Mouse (Mus musculus): ENCODE measurements around the gene Sfta2.

The Sfta2 gene

DNA sequence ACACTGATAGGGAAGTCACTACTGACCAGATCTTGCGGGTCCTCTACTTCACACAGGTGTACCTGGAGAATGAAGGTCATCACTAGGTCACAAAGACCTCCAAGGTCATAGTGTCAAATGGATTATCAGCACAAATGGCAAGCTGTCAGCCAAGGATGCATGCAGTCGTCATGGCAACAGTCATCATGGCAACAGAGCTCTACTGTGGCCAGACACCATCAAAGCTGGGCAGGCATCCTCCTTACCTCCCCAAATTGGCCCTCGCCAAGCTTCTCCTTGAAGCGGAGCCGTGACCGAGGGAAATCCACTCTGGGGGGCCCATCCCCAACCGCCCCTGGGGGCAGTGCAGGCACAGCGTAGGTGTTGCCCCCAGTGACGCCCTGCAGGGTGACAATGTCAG, 83.7 kb downstream of the Sfta2 start:
- no peak for DNase-seq

DNA sequence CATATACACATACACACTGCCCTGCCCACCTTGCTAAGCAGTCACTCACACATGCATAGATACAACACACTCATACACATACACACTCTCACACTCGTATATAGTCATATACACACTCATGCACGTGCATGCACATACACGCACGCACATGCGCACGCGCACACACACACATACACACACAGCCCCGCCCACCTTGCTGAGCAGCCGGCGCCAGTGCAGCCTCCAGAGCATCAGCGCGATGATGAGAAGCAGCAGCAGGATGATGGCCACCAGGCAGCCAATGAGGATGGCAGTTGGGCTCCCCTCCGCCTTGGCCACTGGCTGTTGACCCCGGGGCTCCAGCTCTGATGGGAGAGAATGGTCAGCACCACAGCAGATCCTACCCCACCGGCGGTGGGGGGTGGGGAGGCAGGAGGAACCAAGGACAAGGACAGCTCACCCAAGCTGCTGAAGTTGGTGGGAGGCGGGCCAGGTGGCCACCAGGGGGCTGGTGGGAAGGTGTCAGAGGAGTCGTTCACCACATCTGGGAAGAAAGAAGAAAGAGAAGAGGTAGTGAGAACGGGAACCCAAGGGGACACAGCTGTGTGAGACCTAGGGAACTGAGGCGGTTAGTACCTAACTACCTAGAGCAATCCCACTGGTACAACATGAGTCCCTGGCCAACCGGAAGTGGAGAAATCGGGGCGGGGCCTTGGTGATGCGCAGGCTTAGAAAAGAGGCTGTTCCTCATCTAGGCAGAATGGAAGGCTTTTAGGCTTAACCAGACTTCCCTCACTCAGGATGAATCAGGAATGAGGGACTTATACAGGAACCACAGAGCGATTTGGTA, 87.2 kb downstream of the Sfta2 start:
- no peak for DNase-seq

DNA sequence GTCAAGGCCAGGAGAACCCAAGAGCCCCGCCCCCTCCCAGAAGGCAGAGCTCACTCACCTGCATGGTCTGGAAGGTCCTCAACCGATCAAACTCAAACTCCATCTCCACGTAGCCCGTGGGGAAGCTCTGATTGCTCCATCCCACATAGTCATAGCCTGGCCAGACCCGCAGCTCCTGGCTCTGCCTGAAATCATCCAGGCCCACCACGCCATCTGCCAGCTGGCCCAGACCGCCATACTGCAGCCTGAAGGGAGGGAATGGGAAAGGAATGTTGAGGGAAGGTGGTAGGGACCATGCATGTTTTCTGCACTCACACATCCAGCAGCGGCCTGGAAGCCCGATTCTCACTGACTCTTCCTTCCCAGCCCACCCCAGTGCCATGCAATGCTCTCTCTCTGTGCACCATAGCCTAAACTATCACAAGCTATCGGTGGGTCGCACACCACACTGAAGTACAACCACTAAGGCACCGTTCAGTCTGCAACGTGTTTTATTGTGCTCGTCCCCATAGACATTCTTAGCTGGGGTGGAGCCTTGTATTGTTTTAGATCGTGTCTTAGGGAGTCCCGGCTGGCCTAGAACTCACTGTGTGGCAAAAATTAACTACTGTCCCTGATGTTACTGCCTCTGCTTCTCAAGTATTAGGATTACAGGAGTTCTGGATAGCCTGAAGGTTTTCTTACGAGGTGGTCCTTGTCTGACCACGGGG, 88.7 kb downstream of the Sfta2 start:
- DNase-seq, result no peak

DNA sequence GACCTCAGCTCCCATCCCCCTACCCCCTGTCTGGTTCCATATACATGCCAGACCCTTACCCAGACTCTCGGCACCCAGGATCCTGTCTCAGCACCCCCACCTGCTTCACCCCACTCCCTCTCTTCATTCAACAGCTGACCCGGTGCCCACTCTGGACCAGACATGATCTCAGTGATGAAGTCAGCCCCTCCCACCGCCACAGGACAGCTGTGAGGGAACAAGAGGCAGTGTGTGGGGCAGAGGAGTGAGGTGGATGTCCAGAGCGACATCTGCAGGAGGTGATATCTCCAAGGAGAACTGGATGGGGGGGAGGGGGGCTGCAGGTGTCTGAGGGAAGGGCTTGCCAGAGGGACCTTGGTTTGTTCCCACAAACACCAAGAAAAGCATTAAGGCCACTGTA, 90.5 kb downstream of the Sfta2 start:
- no peak for DNase-seq

DNA sequence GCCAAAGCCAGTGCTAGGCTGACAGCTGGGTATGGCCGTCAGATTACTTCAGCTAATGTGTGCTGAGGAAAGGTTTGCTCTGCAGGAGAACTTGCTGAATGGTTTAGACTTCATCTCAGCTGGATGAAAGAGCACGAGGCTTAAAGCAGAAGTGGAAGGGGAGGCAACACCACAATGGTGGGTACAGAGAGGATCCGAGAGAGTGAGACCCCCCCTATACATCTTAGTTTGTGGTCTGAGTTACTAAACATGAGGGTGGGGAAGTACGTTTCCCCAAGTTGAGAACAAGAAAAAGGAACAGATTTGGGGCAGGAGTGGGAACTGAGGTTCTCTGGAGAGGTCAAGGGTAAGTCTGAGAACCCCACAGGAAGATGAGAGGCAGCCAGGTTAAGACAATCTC, 91.0 kb downstream of the Sfta2 start:
- DNase-seq, result no peak

DNA sequence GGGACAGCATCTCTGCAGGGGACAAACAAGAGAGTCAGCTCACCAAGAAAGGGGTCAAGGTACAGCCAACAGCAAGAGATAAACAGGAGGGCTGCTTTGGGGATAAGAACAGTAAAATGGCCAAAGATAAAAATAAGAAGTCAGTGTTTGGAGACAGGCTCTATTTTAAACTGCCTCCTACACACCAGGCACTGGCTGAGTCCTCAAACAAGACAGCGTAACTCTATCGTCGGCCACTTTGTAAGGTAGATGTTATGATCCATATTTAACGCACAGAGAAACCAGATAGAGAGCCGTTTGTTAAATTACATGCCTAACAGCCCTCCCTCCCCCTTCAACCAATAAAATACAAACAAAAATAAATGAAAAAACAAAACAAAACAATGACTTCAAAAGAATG, 92.6 kb downstream of the Sfta2 start:
- no peak for DNase-seq

DNA sequence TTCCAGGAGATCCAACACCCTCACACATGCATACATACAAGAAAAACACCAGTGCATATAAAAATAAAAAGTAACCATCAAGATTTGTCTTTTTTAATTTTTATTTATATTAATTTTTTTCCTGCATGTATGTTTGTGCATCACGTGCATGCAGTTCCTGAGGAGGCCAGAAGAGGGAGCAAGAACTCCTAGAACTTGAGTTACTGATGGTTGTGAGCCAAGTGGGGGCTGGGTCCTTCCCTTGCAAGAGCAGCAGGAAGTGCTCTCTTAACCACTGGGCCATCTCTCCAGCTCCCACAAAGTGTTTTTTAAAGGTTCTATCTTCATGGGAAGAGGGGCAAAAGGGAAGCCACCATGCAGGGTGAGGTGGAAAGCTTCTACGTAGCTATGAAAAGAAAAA, 93.9 kb downstream of the Sfta2 start:
- DNase-seq, result peak; percentile 71

DNA sequence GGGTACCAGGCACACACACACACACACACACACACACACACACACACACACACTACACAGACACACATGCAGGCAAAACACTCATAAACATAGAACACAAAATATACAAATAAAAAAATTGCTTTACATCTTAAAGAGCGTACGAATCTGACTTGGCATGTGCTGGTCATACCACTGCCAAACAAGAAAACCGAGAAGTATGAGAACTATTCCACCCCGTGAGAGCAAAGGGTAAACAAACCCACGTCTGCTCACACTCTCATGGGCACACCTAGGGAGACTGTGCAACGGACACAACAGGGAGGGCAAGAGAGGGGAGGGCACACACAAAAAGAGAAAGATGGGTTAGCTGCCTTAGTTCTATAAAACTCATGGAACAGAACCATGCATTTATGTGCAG, 95.3 kb downstream of the Sfta2 start:
- DNase-seq, result no peak

DNA sequence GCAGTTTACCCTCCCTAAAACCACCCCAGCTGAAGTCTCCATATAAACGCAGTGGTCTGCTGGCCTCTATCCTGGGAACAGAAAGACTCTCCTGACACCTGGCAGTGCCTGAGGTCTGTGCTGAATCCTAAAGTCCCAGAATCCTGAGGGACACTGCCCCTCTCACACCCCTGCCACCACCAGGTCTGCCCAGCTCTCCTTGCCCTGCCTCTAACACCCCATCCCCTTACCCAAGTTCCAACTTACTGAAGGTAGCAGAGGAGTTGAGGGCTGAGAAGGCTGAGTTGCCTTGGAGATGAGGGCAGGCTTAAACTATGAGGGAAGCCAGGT, 96.0 kb downstream of the Sfta2 start:
- DNase-seq, result no peak

DNA sequence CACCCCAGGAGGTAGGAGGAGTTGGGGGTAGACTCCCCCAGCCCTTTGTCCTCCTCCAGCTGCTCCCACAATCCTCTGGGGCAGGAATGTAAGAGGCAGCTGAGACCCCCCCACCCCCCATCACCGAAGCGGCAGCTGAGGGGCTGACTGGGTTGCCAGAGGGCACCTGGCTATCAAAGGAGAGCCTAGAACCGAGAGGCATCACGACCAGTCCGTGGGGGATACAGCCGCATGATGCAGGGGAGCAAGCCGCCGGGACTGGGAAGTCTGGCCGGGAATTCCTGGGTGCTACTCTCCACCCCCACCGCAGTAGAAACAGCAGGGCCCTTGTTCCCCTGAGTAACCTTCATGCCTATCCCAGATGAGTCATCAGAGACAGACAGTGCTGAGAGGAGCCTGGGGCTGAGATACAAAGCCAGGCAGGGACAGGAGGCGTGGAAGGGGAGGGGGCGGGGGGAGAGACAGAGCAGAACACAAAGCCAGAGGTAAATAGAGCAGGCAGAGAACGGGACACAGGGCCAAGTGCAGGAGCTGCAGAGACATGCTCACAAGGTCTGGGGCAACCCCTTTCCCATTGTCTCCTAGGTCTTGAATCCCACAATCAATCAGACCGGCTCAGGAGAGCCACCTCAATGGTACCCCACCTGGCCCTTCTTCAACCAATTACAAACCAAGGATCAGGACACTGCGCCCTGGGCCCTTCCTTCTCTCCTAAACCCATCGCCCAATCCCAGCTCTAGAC, 96.6 kb downstream of the Sfta2 start:
- DNase-seq, result peak; percentile 24

DNA sequence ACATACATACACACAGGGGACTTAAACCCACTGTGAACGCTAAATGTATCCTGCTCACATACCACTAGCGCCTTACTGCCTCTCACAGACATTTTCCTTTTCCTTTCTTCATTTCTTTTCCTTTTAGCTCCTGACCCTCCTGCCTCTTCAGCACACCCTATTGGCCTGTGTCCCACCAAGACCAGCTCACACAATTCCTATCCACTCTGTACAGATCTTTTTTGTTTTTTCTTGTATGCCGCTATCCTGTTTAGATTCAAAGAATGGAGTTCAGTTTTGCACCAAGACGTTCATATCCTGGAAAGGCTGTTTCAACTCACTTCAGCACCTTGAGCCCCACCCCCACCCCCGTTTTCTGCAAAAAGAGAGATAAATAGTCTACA, 97.1 kb downstream of the Sfta2 start:
- DNase-seq, result no peak

DNA sequence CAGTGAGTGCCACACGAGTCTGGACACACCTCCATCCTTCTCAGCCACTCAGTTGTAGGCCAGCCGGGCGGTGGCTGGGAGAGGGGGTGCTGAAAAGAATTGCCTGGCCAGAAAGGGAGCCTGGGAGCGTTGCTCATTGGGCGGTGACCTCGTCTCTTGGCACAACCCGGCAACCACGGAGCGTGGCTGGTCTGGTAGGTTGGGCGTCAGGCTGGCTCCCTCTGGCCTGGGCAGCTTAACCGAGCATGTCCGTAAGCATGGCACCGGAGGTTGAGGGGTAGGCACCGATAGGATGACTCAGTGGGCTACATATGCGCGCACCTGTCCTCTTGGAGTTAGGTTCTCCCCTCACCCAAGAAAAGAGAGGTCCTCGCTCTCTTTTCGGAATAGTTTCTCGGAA, 98.6 kb downstream of the Sfta2 start:
- DNase-seq, result peak; percentile 86

All from lung, postnatal 10 days (tissue).